Mouse (Mus musculus) testis, adult 10 weeks (tissue): ENCODE measurements around the gene Stap2. TPM values are rescaled to one million over a fixed set of nuclear protein-coding genes. Genes with fewer than 3 reads are reported as not detected.

Experiments used
- polyA plus RNA-seq: library from polyadenylated mRNA; stranded (reverse); fragments of 350-450 nt; fragmentation: Illumina TruSeq; extraction: RNeasy Lipid Tissue Mini Kit (QIAGEN cat#74804); gene quantifications from one replicate; pipeline ENCODE4 v1.2.3, GENCODE M21; 2014; ENCODE audit warnings: low read depth, low replicate concordance

Gene Stap2
- polyA plus RNA-seq = 2.7 TPM

GRCm38 (mm10) chr17:56005415-56006061 lies at the start of gene Stap2, which contains the start of gene Mpnd:
Stap2 (minus strand) TSS chr17:56005584.
Mpnd (plus strand) TSS chr17:56005711.

DNA sequence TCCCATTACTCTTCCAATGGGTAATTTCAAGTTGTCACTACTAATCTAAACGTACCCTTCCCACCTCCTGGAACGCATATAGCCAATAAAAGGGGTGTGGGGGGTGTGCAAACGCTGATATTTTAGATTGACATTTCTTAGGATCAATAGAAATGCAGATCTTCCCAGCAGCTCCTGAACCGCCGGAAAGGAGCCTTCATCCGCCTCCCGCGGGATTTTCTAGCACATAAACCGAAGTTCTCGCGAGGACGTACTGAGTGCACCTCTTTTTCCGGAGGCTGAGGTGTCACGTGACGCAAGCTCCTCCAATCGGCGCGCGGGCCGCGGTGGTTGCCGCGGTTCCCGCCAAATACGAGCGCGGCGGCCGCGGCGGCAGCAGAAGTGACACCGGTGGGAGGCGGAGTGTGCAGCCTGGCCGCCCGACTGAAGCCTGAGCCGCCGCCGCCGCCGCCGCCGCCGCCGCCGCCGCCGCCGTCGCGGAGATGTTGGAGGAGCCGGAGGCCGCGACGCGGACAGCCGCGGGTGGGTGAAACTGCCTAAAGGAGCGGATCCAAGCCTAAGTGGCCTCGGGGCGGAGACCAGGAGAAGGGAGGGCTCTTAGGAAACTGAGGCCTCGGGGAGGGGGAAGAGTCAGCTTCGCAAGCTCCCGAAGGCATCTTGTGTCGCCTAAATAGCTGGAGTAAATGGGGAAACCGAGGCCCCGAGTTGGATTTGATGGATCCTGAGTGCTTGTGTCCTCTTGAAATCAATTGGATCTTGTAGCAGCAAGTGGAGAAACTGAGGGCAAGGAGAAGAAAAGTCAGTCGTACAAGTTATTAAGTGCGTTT lies 34.9 kb upstream of the Stap2 start, which contains the start of gene Chaf1a:
Chaf1a (plus strand) TSS at position 410 of the 827 bp plus-strand sequence.

DNA sequence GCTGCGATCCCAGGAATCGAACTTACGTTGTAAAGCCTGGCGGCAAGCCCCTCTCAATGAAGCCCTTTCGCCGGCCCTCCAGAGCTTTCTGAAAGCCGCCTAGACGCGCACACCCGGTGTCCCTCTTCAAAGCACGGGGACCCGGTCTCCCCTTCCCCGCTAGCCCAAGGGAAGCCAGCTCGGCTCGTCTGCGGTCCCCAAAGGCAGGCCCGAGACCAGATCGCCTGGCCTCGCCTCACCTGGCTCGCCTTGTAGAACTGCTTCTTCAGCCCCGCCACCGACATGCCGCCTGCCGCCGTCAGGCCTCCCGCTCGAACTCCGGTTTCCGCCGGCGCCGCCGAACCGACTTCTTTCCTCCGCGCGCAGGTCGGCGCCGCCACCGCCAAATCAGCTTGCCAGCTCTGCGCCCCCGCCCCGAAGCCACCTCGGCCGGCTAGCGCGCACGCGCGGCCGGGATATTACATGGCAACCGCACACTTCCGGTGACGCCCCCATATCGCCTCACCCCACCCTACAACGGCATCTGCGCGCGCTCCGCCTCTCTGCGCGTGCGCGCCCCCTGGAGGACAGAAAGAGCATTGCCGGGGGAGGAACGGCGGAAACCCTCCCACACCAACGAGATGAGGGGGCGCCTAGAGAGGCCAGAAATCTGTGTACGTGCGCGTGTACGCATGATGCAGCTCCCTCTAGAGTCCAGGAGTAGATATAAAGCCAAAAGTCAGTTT lies 31.0 kb upstream of the Stap2 start, which contains the start of gene Sh3gl1:
Sh3gl1 (minus strand) TSS at position 460 of the 725 bp plus-strand sequence.

DNA sequence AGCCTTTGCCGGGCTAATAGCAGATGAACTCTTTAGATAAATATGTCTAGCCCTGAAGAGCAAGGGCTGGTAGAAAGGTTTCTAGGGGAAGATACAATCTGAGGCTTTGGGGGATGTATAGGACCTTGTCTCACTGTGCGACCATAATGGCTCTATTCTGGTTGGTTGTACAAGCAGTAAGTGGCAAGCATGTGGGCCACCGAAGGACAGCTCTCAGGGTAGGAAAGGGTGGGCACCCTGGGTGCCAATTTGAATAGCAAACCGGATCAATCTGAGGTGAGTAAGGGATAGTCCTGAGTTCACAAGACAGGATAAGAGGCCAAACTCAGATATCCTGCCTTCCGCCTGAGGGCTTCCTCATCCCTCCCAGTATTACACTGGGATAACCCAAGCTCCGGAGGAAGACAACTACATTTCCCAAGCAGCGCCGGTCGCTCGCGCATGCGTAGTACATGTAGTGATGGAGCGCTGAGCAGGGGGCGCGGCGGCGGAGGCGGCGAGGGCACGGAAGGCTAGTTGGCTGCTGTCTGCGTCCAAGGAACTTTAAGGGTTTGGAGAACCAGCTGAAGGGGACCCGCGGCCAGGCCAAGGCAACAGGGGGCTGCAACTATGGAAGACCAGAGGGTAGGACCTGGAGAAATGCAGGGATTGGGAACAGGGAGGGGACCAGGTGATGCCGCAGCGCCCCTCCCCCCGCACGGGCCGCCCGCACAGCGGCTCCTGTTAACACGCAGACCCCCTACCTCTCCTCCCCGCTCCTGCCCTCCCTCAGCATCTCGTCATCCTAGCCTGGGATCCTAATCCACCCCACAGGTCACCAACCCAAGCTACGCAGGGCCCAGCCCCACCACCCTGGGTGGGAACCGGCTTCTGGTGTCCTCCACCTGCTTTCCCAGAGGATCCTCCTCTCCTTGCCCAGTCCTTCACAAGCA lies 19.1 kb downstream of the Stap2 start, which contains the start of gene Fsd1:
Fsd1 (plus strand) TSS at position 480 of the 932 bp plus-strand sequence.

GRCm38 (mm10) chr17:55969966-55970891 lies 35.2 kb downstream of the Stap2 start, which contains the start of gene Shd:
Shd (plus strand) TSS chr17:55970467.

GRCm38 (mm10) chr17:55958918-55959728 lies 46.3 kb downstream of the Stap2 start, which contains the start of gene Yju2:
Yju2 (plus strand) TSS chr17:55959099.

DNA sequence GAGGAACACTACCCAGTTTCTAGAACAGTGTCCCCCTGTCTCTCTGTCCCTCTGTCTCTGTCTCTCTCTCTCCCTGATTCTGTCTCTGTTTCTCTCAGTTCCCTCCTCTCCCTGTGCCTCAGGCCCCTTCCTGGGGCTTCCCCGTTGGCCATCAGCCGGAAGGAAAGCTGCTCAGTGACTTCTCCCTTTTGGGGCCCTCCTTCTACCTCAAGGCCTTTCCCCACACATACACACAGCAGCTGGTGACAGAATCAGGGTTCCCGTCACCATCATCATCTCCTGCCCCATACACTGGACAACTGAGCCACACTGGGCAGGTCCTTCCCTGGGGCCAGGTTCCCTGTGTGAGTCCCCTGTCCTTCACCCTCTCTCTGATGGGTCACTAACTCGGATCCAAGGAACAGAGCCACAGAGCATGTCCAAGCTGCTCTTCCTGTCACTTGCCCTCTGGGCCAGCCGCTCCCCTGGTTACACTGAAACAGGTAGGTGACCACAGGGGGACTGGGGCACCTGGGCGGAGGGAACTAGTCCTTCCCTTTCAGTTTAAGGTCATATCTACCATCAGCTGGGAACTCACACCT lies 52.8 kb downstream of the Stap2 start, which contains the start of gene Ebi3:
Ebi3 (plus strand) TSS at position 194 of the 581 bp plus-strand sequence.

DNA sequence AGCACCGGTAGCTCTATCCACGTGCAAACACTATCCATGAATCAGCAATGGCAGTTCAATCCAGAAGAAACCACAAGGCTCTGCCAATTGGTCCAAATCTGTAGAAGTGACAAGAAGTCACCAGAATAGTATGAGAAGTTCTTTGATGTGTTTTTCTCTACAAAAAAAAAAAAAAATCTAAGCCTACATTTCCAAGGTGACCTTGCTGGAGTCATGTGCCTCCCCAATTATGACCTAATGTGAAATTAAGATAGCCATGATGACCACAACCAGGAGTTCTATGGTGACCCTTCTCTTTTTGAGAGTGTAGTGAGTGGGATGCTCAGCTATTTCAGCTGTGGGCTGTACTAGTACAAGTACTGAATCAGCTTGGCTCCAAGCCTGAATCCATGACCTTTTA lies 56.0 kb downstream of the Stap2 start, which contains the start of gene Zfp119b:
Zfp119b (minus strand) TSS at position 101 of the 400 bp plus-strand sequence.

Other genes starting within 250 kb of the Stap2 start
- 3.0 TPM for gene Zfp119a, start 126.7 kb downstream of the Stap2 start, polyA plus RNA-seq
- gene Zfp959, start 113.5 kb downstream of the Stap2 start, polyA plus RNA-seq = 4.6 TPM
- 5.8 TPM for gene Zfp119b, start 56.1 kb downstream of the Stap2 start, polyA plus RNA-seq
- not detected for gene Ebi3, start 52.9 kb downstream of the Stap2 start, polyA plus RNA-seq
- gene Yju2, start 46.5 kb downstream of the Stap2 start, polyA plus RNA-seq = 1.1 TPM
- not detected for gene Shd, start 35.1 kb downstream of the Stap2 start, polyA plus RNA-seq
- gene Fsd1, start 19.1 kb downstream of the Stap2 start, polyA plus RNA-seq = not detected
- gene Mpnd, start 127 bp upstream of the Stap2 start, polyA plus RNA-seq = not detected
- 1.3 TPM for gene Sh3gl1, start 31.1 kb upstream of the Stap2 start, polyA plus RNA-seq
- 9.1 TPM for gene Chaf1a, start 34.9 kb upstream of the Stap2 start, polyA plus RNA-seq
- 116 TPM for gene Ubxn6, start 69.4 kb upstream of the Stap2 start, polyA plus RNA-seq
- 8.6 TPM for gene Hdgfl2, start 74.0 kb upstream of the Stap2 start, polyA plus RNA-seq
- gene Plin4, start 104.2 kb upstream of the Stap2 start, polyA plus RNA-seq = 0.07 TPM
- 0.46 TPM for gene Plin5, start 112.0 kb upstream of the Stap2 start, polyA plus RNA-seq
- not detected for gene Lrg1, start 116.4 kb upstream of the Stap2 start, polyA plus RNA-seq
- not detected for gene Sema6b, start 134.8 kb upstream of the Stap2 start, polyA plus RNA-seq
- gene Tnfaip8l1, start 156.9 kb upstream of the Stap2 start, polyA plus RNA-seq = 0.07 TPM
- gene Mydgf, start 178.3 kb upstream of the Stap2 start, polyA plus RNA-seq = 9.1 TPM
- 0.27 TPM for gene Dpp9, start 213.3 kb upstream of the Stap2 start, polyA plus RNA-seq